Mouse (Mus musculus) limb, embryonic 14.5 days (tissue): ENCODE measurements at regions not wholly inside any gene's neighbourhood (a gene's known extent, or its start where the extent isn't known, plus 50 kb on each side); places are given as distances from the start of the nearest gene placed in this dataset.

ENCODE experiments used
- ATAC-seq: fragments of 200-750 bp; cut with Nextera tagmentation; 2 replicates; pipeline ENCODE4 v1.8.0; 2017; ENCODE audit warnings: low read depth, moderate number of reproducible peaks, moderate TSS enrichment; ENCODE audit not compliant: low FRiP score
- DNase-seq: peaks from one replicate; pipeline ENCODE4 v3.0.0-alpha.2; 2015; ENCODE audit warnings: low spot score
- H3K27ac ChIP-seq: fragments of 300-500 bp; sonication (generic); replicated peaks from 2 replicates; pipeline ENCODE4 v1.5.1; 2014; ENCODE audit warnings: low read depth, mild to moderate bottlenecking, low read length, moderate library complexity, mixed read lengths
- H3K27me3 ChIP-seq: fragments of 300-500 bp; sonication (generic); 2 replicates; pipeline ENCODE4 v1.6.1; 2014; ENCODE audit warnings: low read length, mixed read lengths; ENCODE audit not compliant: control insufficient read depth, insufficient read depth
- H3K36me3 ChIP-seq: fragments of 300-500 bp; sonication (generic); 2 replicates; pipeline ENCODE4 v1.6.1; 2014; ENCODE audit warnings: mild to moderate bottlenecking, low read length, moderate library complexity, mixed read lengths; ENCODE audit not compliant: control insufficient read depth, insufficient read depth
- H3K4me1 ChIP-seq: fragments of 300-500 bp; sonication (generic); 2 replicates; pipeline ENCODE4 v1.6.1; 2014; ENCODE audit warnings: antibody characterized with exemption, low read length, mixed read lengths; ENCODE audit not compliant: control insufficient read depth, insufficient read depth
- H3K4me2 ChIP-seq: fragments of 300-500 bp; sonication (generic); replicated peaks from 2 replicates; pipeline ENCODE4 v1.6.1; 2014; ENCODE audit warnings: low read depth, mild to moderate bottlenecking, low read length, moderate library complexity; ENCODE audit not compliant: severe bottlenecking
- H3K4me3 ChIP-seq: fragments of 300-500 bp; sonication (generic); replicated peaks from 2 replicates; pipeline ENCODE4 v1.5.1; 2014; ENCODE audit warnings: low read length
- H3K9ac ChIP-seq: fragments of 300-500 bp; sonication (generic); 2 replicates; pipeline ENCODE4 v1.6.1; 2014; ENCODE audit warnings: mild to moderate bottlenecking, low read depth, low read length, moderate library complexity; ENCODE audit not compliant: severe bottlenecking
- H3K9me3 ChIP-seq: fragments of 300-500 bp; sonication (generic); 2 replicates; pipeline ENCODE4 v1.6.1; 2016; ENCODE audit warnings: low read length; ENCODE audit not compliant: control insufficient read depth
- POLR2A ChIP-seq: fragments of 200-500 bp; IDR thresholded peaks from 2 replicates; pipeline ENCODE4 v1.8.0; 2012; ENCODE audit warnings: inconsistent platforms, mild to moderate bottlenecking, moderate library complexity, borderline replicate concordance; ENCODE audit not compliant: insufficient read depth, insufficient read length; ENCODE audit errors: extremely low read depth
- WGBS: fragments of 180-500 bp; shearing (Covaris S2); extraction: QIAGEN DNeasy Blood & Tissue Kit; methylation state at CpG from one replicate; pipeline ENCODE4 v1.1.7; 2014; 5-methylcytosine and 5-hydroxymethylcytosine counted together

- no peak for TF ChIP-seq POLR2A
- DNase-seq: no peak
- Histone ChIP-seq H3K4me3 (no peak overlapping the region), H3K9me3 (no peaks in the 10 kb centered on the region), H3K36me3 (no peaks in the 10 kb centered on the region), H3K27ac (no peak overlapping the region), H3K4me2 (no peak overlapping the region), H3K9ac (no peak overlapping the region), H3K4me1 (no peaks in the 10 kb centered on the region), H3K27me3 (no peaks in the 10 kb centered on the region)
- no peak for ATAC-seq
- 87% methylated on average over 3 of the region's 3 CpGs for WGBS
These were observed 61.8 kb upstream of the Igsf10 start for GRCm38 (mm10) chr3:59406035-59406434.

- no peak for TF ChIP-seq POLR2A
- ATAC-seq (no peak), DNase-seq (peak; percentile 13)
- Histone ChIP-seq H3K4me1 (no peaks in the 10 kb centered on the region), H3K36me3 (no peaks in the 10 kb centered on the region), H3K9me3 (no peaks in the 10 kb centered on the region), H3K27ac (no peak overlapping the region), H3K4me3 (no peak overlapping the region), H3K4me2 (no peak overlapping the region), H3K9ac (no peak overlapping the region), H3K27me3 (no peaks in the 10 kb centered on the region)
- 67% methylated on average over 5 of the region's 5 CpGs for WGBS
These were observed 57.7 kb upstream of the Igsf10 start for GRCm38 (mm10) chr3:59401856-59402255.

- WGBS: 81% methylated on average over 4 of the region's 4 CpGs
These were observed 57.2 kb upstream of the Igsf10 start for GRCm38 (mm10) chr3:59401425-59401824.

More at GRCm38 (mm10) chr3:59401425-59401824, 57.2 kb upstream of the Igsf10 start:
- no peaks in the 10 kb centered on the region for H3K27me3 ChIP-seq
- TF ChIP-seq POLR2A: no peak
- H3K9ac ChIP-seq: no peak overlapping the region
- ATAC-seq (no peak), DNase-seq (no peak)
- no peak overlapping the region for H3K4me3 ChIP-seq
- no peak overlapping the region for H3K27ac ChIP-seq
- no peak overlapping the region for H3K4me2 ChIP-seq
- H3K4me1 ChIP-seq: no peaks in the 10 kb centered on the region
- no peaks in the 10 kb centered on the region for H3K9me3 ChIP-seq
- H3K36me3 ChIP-seq: no peaks in the 10 kb centered on the region
